Mouse (Mus musculus) ES-E14 (cell line): ENCODE data around the gene Olfr10. TPM values are rescaled to one million over a fixed set of nuclear protein-coding genes. Genes with fewer than 3 reads are reported as not detected.
A peak's percentile ranks its signal among the peaks of the same experiment; 100 is the strongest.
"Not testable (repeated sequence)": the region's sequence is repeated elsewhere in the genome, so short reads cannot be mapped to it uniquely, and the experiment has no call there.

ENCODE experiments used
- DNase-seq: peaks from one replicate; pipeline ENCODE4 v3.0.0-alpha.2; 2013; ENCODE audit warnings: low read depth, low spot score
- H3K27ac ChIP-seq: 2 replicates; pipeline ENCODE4 v1.5.1; 2012; ENCODE audit warnings: low read depth, mild to moderate bottlenecking, low read length, moderate library complexity, mixed read lengths; ENCODE audit not compliant: poor library complexity, insufficient read depth, severe bottlenecking
- H3K36me3 ChIP-seq: 2 replicates; pipeline ENCODE4 v1.6.1; 2012; ENCODE audit warnings: mild to moderate bottlenecking, low read length, moderate library complexity, mixed read lengths; ENCODE audit not compliant: control insufficient read depth, poor library complexity, insufficient read depth, severe bottlenecking
- H3K4me1 ChIP-seq, 2 experiments: fragments of 150-350 bp in 1 of 2; sonication (generic) in 1 of 2; 2 replicates each; pipeline ENCODE4 v1.6.1; 2012; ENCODE audit warnings: low read length in 2 of 2, mild to moderate bottlenecking in 1 of 2, mixed read lengths in 1 of 2; ENCODE audit not compliant: control insufficient read depth in 2 of 2, insufficient read depth in 2 of 2, poor library complexity in 1 of 2
- H3K4me3 ChIP-seq, 2 experiments: fragments of 150-350 bp in 1 of 2; sonication (generic) in 1 of 2; 2 replicates each; pipeline ENCODE4 v1.5.1; 2012; ENCODE audit warnings: low read length in 2 of 2, low read depth in 1 of 2, mild to moderate bottlenecking in 1 of 2, mixed read lengths in 1 of 2; ENCODE audit not compliant: insufficient read depth in 1 of 2, poor library complexity in 1 of 2, severe bottlenecking in 1 of 2
- H3K9ac ChIP-seq: 2 replicates; pipeline ENCODE4 v1.6.1; 2012; ENCODE audit warnings: low read depth, mild to moderate bottlenecking, low read length, mixed read lengths; ENCODE audit not compliant: poor library complexity, insufficient read depth, severe bottlenecking
- H3K9me3 ChIP-seq: fragments of 150-350 bp; sonication (generic); 2 replicates; pipeline ENCODE4 v1.6.1; 2012; ENCODE audit warnings: low read depth, mild to moderate bottlenecking, low read length; ENCODE audit not compliant: control insufficient read depth, insufficient read depth
- CHD2 ChIP-seq: IDR thresholded peaks from 2 replicates; pipeline ENCODE4 v1.6.1; 2014; ENCODE audit warnings: mild to moderate bottlenecking, low read depth, low read length, inconsistent platforms
- HCFC1 ChIP-seq: IDR thresholded peaks from 2 replicates; pipeline ENCODE4 v1.6.1; 2012; ENCODE audit warnings: low read length, inconsistent platforms, borderline replicate concordance; ENCODE audit not compliant: insufficient read depth
- MAFK ChIP-seq: IDR thresholded peaks from 2 replicates; pipeline ENCODE4 v1.6.1; 2014; ENCODE audit warnings: mild to moderate bottlenecking, low read depth, low read length, inconsistent platforms; ENCODE audit not compliant: insufficient read depth
- ZC3H11A ChIP-seq: IDR thresholded peaks from 2 replicates; pipeline ENCODE4 v1.6.1; 2012; ENCODE audit warnings: low read depth, mild to moderate bottlenecking, inconsistent platforms, low read length, borderline replicate concordance
- ZNF384 ChIP-seq: IDR thresholded peaks from 2 replicates; pipeline ENCODE4 v1.6.1; 2012; ENCODE audit warnings: low read depth, low read length, inconsistent platforms
- in situ Hi-C, 2 experiments: fragments of 600-800 bp; cut with MboI; formaldehyde crosslinking; loops; one replicate each; pipeline ENCODE4 v1.15.1; 2025; ENCODE audit warnings: low sequenced_read_pairs in 2 of 2, inconsistent platforms in 1 of 2; ENCODE audit not compliant: unreplicated experiment in 2 of 2
- total RNA-seq: library from RNA; depleted of rRNA; stranded (reverse); fragments of 300-350 nt; gene quantifications from 2 replicates; pipeline ENCODE4 v1.2.3, GENCODE M21; 2012

Gene Olfr10
- total RNA-seq, 1 experiment = not detected

DNA sequence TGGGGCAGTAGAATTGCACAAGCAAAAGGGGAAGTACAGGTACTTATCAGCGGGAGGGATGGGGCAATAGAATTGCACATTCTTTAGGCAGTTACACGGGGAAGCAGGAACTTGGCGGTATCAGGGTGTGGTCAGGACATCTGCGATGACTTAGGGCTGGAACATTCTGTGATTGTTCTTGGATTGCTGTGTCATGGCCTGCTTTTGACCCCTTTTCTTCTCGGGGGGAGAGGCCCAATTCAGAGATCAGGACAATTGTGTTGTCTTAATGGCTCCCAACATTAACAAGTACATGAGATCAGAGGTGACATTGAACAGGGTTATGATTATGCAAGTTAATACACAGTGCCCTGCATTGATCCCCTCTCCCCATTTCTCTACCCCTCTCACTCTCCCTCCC, 4.0 kb downstream of the Olfr10 start:
- peak; percentile 4 for DNase-seq
- H3K4me3 ChIP-seq, in situ Hi-C loops, H3K36me3 ChIP-seq, H3K4me1 ChIP-seq, H3K9me3 ChIP-seq, H3K9ac ChIP-seq, H3K27ac ChIP-seq: not testable (repeated sequence)
- TF ChIP-seq MAFK = peak; percentile 40; the same call in 1 of the 2 replicates

DNA sequence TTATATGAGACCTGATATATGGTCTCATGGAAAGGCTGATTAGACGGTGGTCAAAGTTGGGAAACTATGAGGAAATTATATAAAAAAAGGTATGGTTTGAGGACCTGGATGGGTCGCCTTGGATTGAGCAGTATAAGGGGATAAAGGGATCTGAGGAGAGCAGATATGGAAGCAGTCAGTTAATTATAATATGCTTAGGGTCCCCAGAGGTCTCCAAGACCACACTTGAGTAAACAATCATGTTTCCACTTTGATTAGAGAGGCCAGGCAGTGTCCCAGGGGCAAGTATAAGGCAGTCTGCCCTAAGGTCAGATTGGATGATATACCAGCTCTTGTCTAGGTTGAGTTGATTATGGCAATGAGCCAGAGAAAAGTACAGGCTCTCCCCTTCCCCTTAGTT, 17.9 kb downstream of the Olfr10 start, which contains the start of gene Olfr1391:
Olfr1391 (plus strand) TSS at position 301 of the 400 bp plus-strand sequence.
- DNase-seq = no peak
- TF ChIP-seq ZC3H11A (no peak), CHD2 (no peak), MAFK (no peak), ZNF384 (no peak), HCFC1 (no peak)
- H3K4me1 ChIP-seq = no peaks in the 10 kb centered on the region
- no peak within 1 kb of the TSS for H3K4me3 ChIP-seq
- H3K27ac ChIP-seq = no peak within 1 kb of the TSS
- H3K36me3 ChIP-seq = no peaks in the 10 kb centered on the region
- H3K9ac ChIP-seq = no peak within 1 kb of the TSS
- in situ Hi-C loops = no loop called here
- H3K9me3 ChIP-seq = no peaks in the 10 kb centered on the region

DNA sequence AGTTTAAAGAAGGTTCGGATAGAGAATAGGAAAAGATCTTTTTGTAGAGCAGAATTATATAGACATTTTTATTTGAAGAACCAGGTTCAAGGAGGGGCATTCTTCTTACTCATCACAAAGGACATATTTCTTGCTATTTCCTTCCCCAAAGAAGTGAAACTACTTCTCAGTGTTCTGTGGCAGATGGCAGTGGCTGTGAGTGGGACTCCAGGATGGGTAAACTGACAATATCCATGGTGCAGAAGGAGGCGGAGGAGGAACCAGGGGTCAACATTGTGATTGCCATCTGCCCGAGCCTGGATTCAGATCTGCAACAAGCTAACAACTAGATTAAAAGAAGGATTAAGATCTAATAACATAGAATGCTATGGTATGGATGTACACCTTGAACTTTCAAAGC, 22.2 kb downstream of the Olfr10 start:
- Histone ChIP-seq H3K27ac (no peak overlapping the region), H3K9me3 (no peaks in the 10 kb centered on the region), H3K4me1 (no peaks in the 10 kb centered on the region), H3K36me3 (no peaks in the 10 kb centered on the region), H3K4me3 (no peak overlapping the region), H3K9ac (no peak overlapping the region)
- TF ChIP-seq MAFK = no peak
- no peak for TF ChIP-seq ZC3H11A
- no peak for TF ChIP-seq HCFC1
- no peak for TF ChIP-seq CHD2
- TF ChIP-seq ZNF384 = no peak
- in situ Hi-C loops = no loop called here
- no peak for DNase-seq

GRCm38 (mm10) chr11:49329686-49330085, 25.1 kb downstream of the Olfr10 start:
- H3K9ac ChIP-seq = no peak overlapping the region
- no peaks in the 10 kb centered on the region for H3K4me1 ChIP-seq
- no peak overlapping the region for H3K4me3 ChIP-seq
- in situ Hi-C loops = no loop called here
- H3K27ac ChIP-seq = no peak overlapping the region
- TF ChIP-seq ZNF384 (no peak), HCFC1 (no peak), MAFK (no peak), ZC3H11A (no peak), CHD2 (no peak)
- no peaks in the 10 kb centered on the region for H3K36me3 ChIP-seq
- H3K9me3 ChIP-seq = no peaks in the 10 kb centered on the region
- DNase-seq = no peak

DNA sequence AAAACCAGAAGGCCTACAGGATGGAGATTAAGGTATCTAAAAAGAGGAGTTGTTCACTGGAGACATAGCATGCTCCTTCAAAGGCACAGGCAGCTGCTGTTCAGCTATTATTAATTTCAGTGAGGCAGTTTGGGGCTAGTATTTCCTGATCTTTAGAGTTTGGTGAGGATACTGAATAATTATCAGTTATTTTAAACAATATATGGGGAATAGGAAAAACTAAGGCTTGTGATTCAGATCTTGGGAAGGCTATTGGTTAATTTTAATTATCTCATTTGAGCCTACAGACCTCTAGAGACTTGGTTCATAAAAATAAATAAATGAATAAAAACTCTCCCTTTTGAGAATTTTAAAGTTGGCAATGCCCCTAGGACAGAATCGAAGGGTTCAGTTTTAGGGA, 30.3 kb downstream of the Olfr10 start, which contains the start of gene Olfr1390:
Olfr1390 (plus strand) TSS at position 301 of the 400 bp plus-strand sequence.
- Histone ChIP-seq H3K36me3 (no peaks in the 10 kb centered on the region), H3K9me3 (no peaks in the 10 kb centered on the region), H3K4me1 (no peaks in the 10 kb centered on the region), H3K27ac (no peak within 1 kb of the TSS), H3K9ac (no peak within 1 kb of the TSS), H3K4me3 (no peak within 1 kb of the TSS)
- TF ChIP-seq ZC3H11A (no peak), ZNF384 (no peak), MAFK (no peak), HCFC1 (no peak), CHD2 (no peak)
- DNase-seq = no peak
- in situ Hi-C loops = no loop called here
